Mouse (Mus musculus) embryonic facial prominence, embryonic 11.5 days (tissue): ENCODE data around the gene Crocc. TPM values are rescaled to one million over a fixed set of nuclear protein-coding genes. Genes with fewer than 3 reads are reported as not detected.

Experiments
- ATAC-seq: fragments of 200-750 bp; cut with Nextera tagmentation; replicated peaks from 2 replicates; pipeline ENCODE4 v1.8.0; 2017; ENCODE audit warnings: low read depth; ENCODE audit not compliant: insufficient number of reproducible peaks, low FRiP score, low TSS enrichment
- DNase-seq: peaks from one replicate; pipeline ENCODE4 v3.0.0-alpha.2; 2015; ENCODE audit warnings: low spot score
- H3K27ac ChIP-seq: fragments of 300-500 bp; sonication (generic); replicated peaks from 2 replicates; pipeline ENCODE4 v1.5.1; 2014; ENCODE audit warnings: mild to moderate bottlenecking, low read depth, low read length, control low read depth
- H3K27me3 ChIP-seq: fragments of 300-500 bp; sonication (generic); 2 replicates; pipeline ENCODE4 v1.6.1; 2014; ENCODE audit warnings: mild to moderate bottlenecking, low read length, moderate library complexity, mixed read lengths; ENCODE audit not compliant: control insufficient read depth, insufficient read depth
- H3K36me3 ChIP-seq: fragments of 300-500 bp; sonication (generic); replicated peaks from 2 replicates; pipeline ENCODE4 v1.6.1; 2014; ENCODE audit warnings: low read depth, mild to moderate bottlenecking, low read length, moderate library complexity, mixed read lengths; ENCODE audit not compliant: control insufficient read depth, insufficient read depth
- H3K4me1 ChIP-seq: fragments of 300-500 bp; sonication (generic); 2 replicates; pipeline ENCODE4 v1.6.1; 2014; ENCODE audit warnings: low read length, mixed read lengths; ENCODE audit not compliant: control insufficient read depth, insufficient read depth
- H3K4me2 ChIP-seq: fragments of 300-500 bp; sonication (generic); 2 replicates; pipeline ENCODE4 v1.6.1; 2014; ENCODE audit warnings: low read depth, mild to moderate bottlenecking, control low read depth, low read length, moderate library complexity
- H3K4me3 ChIP-seq: fragments of 300-500 bp; sonication (generic); 2 replicates; pipeline ENCODE4 v1.5.1; 2014; ENCODE audit warnings: low read depth, low read length, control low read depth
- H3K9ac ChIP-seq: fragments of 300-500 bp; sonication (generic); replicated peaks from 2 replicates; pipeline ENCODE4 v1.6.1; 2014; ENCODE audit warnings: mild to moderate bottlenecking, control low read depth, low read length
- H3K9me3 ChIP-seq: fragments of 300-500 bp; sonication (generic); replicated peaks from 2 replicates; pipeline ENCODE4 v1.6.1; 2016; ENCODE audit warnings: mild to moderate bottlenecking, low read length, inconsistent platforms, mixed read lengths; ENCODE audit not compliant: control insufficient read depth
- WGBS: fragments of 180-500 bp; shearing (Covaris S2); extraction: QIAGEN DNeasy Blood & Tissue Kit; methylation state at CpG from one replicate; pipeline ENCODE4 v1.1.7; 2014; 5-methylcytosine and 5-hydroxymethylcytosine counted together
- polyA plus RNA-seq: library from polyadenylated mRNA; unstranded; fragments of >200 nt; fragmentation: Nextera tagmentation; extraction: Ambion mirVana; gene quantifications from 2 replicates; pipeline ENCODE4 v1.2.1, GENCODE M21; 2014

The Crocc gene
- polyA plus RNA-seq, 1 experiment from 2014 or later: 6.8 TPM

DNA sequence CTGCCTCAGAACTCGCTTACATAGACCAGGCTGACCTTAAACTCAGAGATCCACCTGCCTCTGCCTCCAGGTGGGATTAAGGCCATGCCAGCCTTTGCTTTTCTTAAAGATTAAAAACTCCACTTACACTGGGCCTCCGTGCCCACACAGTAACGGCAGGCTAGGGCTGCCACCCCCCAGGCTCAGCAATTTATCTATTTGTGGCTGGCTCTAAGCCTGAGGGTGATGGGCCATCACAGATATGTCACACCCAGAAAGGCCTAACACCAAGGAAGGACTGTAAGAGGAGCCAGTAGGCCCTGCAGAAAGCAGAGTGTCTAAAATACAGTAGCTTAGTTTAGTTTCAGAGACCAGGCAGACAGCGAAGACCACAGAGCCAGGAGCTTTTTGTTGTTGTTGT is 13.8 kb upstream of the Crocc start:
- H3K9ac ChIP-seq: no peak overlapping the region
- 90% methylated on average over 4 of the region's 4 CpGs for WGBS
- ATAC-seq (no peak), DNase-seq (no peak)
- H3K27ac ChIP-seq: no peak overlapping the region
- peaks cover 3% of the 10 kb centered on the region for H3K36me3 ChIP-seq
- no peaks in the 10 kb centered on the region for H3K9me3 ChIP-seq
- no peak overlapping the region for H3K4me3 ChIP-seq
- H3K4me2 ChIP-seq: no peak overlapping the region
- no peaks in the 10 kb centered on the region for H3K27me3 ChIP-seq
- H3K4me1 ChIP-seq: no peaks in the 10 kb centered on the region

- Histone ChIP-seq H3K4me1 (no peaks in the 10 kb centered on the region), H3K4me2 (no peak overlapping the region), H3K9me3 (no peaks in the 10 kb centered on the region), H3K36me3 (peaks cover 5% of the 10 kb centered on the region), H3K9ac (no peak overlapping the region), H3K4me3 (no peak overlapping the region), H3K27me3 (no peaks in the 10 kb centered on the region), H3K27ac (no peak overlapping the region)
- 94% methylated on average over 9 of the region's 9 CpGs for WGBS
- DNase-seq (no peak), ATAC-seq (no peak)
These were observed 13.3 kb upstream of the Crocc start for GRCm38 (mm10) chr4:141073661-141074060.

DNA sequence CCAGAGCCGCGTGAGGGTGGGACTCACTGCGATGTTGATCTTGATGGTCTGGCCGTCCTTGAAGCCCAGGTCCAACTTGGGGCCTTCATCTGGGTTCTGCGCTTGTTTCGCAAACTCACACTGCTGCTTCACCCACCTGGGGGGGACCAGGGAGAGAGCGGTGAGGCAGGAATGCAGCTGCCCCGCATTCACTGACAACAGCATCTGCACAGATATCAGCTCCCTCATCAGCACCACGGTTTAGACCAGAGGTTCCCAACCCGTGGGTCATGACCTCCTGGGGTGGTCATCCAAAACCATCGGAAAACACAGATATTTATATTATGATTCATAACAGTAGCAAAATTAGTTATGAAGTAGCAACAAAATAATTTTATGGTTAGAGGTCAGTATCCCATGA is 12.2 kb upstream of the Crocc start:
- H3K27ac ChIP-seq: no peak overlapping the region
- H3K9ac ChIP-seq: no peak overlapping the region
- no peak for ATAC-seq
- H3K27me3 ChIP-seq: no peaks in the 10 kb centered on the region
- no peak overlapping the region for H3K4me3 ChIP-seq
- H3K4me2 ChIP-seq: no peak overlapping the region
- no peaks in the 10 kb centered on the region for H3K4me1 ChIP-seq
- H3K36me3 ChIP-seq: peaks cover 6% of the 10 kb centered on the region
- no peak for DNase-seq
- no peaks in the 10 kb centered on the region for H3K9me3 ChIP-seq
- 92% methylated on average over 11 of the region's 11 CpGs for WGBS

GRCm38 (mm10) chr4:141069731-141070130 is 9.4 kb upstream of the Crocc start:
- Histone ChIP-seq H3K27me3 (no peaks in the 10 kb centered on the region), H3K4me1 (no peaks in the 10 kb centered on the region), H3K36me3 (peaks cover 6% of the 10 kb centered on the region), H3K27ac (no peak overlapping the region), H3K9me3 (no peaks in the 10 kb centered on the region), H3K9ac (no peak overlapping the region), H3K4me3 (no peak overlapping the region), H3K4me2 (no peak overlapping the region)
- peak; percentile 66 for DNase-seq
- ATAC-seq: no peak
- WGBS: 57% methylated on average over 4 of the region's 4 CpGs

- H3K9me3 ChIP-seq: no peaks in the 10 kb centered on the region
- H3K27me3 ChIP-seq: no peaks in the 10 kb centered on the region
- DNase-seq (no peak), ATAC-seq (no peak)
- H3K4me1 ChIP-seq: no peaks in the 10 kb centered on the region
- H3K36me3 ChIP-seq: peaks cover 6% of the 10 kb centered on the region
- no peak overlapping the region for H3K4me2 ChIP-seq
- no peak overlapping the region for H3K4me3 ChIP-seq
- H3K27ac ChIP-seq: no peak overlapping the region
- no peak overlapping the region for H3K9ac ChIP-seq
- 84% methylated on average over 8 of the region's 8 CpGs for WGBS
These were observed 8.3 kb upstream of the Crocc start for GRCm38 (mm10) chr4:141068655-141069054.

GRCm38 (mm10) chr4:141067516-141068046 is 7.2 kb upstream of the Crocc start:
- no peaks in the 10 kb centered on the region for H3K9me3 ChIP-seq
- H3K27me3 ChIP-seq: no peaks in the 10 kb centered on the region
- no peak overlapping the region for H3K4me2 ChIP-seq
- no peak overlapping the region for H3K4me3 ChIP-seq
- peaks cover 6% of the 10 kb centered on the region for H3K36me3 ChIP-seq
- no peaks in the 10 kb centered on the region for H3K4me1 ChIP-seq
- H3K27ac ChIP-seq: no peak overlapping the region
- H3K9ac ChIP-seq: no peak overlapping the region
- 81% methylated on average over 9 of the region's 9 CpGs for WGBS
- DNase-seq (no peak), ATAC-seq (no peak)

DNA sequence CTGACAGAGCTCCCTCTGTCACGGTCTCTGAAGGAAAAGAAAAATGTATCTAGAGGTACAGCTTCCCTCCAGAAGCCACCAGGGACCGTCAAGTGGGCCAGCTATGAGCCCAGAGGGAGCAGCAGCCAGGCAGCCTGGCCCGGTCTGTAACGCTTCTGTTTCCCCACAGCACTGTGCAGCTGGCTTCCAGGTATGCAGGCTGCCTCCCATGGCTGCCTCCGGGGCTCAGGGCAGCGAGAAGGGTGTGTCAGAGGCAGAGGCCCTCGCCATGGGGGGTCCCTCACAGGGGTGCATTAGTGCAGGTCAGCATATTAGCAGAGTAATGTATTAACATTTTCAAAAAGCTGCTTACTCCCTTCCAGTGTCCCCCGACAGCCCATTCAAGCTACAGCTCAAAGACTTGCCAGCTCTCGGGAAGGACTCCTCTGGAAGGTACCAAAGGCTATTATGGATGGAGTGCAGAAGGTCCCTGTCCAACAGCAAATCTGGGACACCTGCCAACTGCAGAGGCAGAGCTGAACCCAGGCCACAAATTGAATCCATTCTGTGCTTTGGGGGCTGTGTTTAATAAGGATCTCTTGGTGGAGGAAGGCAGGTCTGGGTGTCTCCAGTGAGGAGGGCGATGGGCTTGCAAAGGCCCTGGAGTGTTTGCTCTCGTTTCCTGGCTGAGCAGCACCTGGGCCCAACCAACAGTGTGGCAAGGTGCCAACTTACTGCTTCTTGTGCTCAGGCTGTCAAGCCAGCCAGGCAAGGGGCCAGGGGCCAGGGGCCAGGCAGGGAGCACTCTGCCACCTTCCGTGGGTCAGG is 6.6 kb upstream of the Crocc start:
- Histone ChIP-seq H3K36me3 (peaks cover 6% of the 10 kb centered on the region), H3K27me3 (no peaks in the 10 kb centered on the region), H3K4me1 (no peaks in the 10 kb centered on the region), H3K4me2 (no peak overlapping the region), H3K4me3 (no peak overlapping the region), H3K27ac (no peak overlapping the region), H3K9ac (no peak overlapping the region), H3K9me3 (no peaks in the 10 kb centered on the region)
- DNase-seq (no peak), ATAC-seq (no peak)
- WGBS: 86% methylated on average over 12 of the region's 12 CpGs

DNA sequence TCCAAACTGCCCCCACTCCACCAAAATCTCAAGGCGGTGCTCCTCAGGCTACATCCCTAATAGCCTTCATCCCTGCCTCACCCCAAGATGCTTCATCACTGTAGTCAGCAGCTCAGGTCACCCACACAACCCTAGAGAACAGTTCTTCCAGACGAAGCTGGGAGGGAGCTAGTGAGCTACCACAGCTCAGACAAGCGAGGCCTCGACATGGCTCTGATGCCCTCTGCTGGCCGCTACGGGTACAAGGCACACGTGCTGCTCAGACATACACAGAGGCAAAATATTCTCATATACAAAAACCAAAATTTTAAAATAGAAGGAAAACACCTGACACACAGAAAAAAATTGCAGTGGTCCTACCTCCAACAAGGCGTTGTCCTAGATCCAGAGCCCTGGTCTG is 4.8 kb upstream of the Crocc start:
- ATAC-seq (no peak), DNase-seq (peak; percentile 92)
- peaks cover 6% of the 10 kb centered on the region for H3K36me3 ChIP-seq
- no peaks in the 10 kb centered on the region for H3K9me3 ChIP-seq
- H3K27me3 ChIP-seq: no peaks in the 10 kb centered on the region
- H3K4me2 ChIP-seq: no peak overlapping the region
- no peaks in the 10 kb centered on the region for H3K4me1 ChIP-seq
- H3K27ac ChIP-seq: no peak overlapping the region
- no peak overlapping the region for H3K4me3 ChIP-seq
- WGBS: 7% methylated on average over 8 of the region's 8 CpGs
- H3K9ac ChIP-seq: no peak overlapping the region
